ENCODE assay signal across 8 mouse cellular contexts in the genomic region with DNA sequence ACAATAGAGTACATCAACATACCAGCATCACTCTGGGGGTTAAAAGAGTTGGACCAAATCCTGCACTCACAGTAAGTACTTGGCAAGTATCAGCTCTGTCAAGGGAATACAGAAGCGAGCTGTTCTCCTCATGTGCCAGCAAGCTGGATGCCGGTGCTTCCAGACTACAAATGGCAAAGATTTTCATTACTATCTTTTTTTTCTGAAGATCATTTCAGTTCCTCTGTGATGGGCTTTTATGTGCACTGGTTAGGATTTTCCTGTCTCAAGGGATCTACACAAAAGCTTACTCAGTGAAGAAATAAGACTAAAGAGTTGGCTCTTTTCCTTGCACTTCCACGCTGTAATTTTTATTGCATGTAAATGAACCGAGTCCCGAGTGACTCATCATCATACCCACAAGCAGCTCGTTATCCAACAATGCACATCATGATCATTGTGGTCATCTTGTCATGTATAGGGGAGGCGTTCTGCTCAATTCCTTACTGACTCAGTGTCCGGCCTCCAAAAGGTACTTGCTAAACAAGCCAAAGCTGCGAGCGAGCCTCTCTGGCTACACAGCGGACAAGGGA. TPM values are rescaled to one million over a fixed set of nuclear protein-coding genes. Genes with fewer than 3 reads are reported as not detected.
A peak's percentile ranks its signal among the peaks of the same experiment; 100 is the strongest.
DNase-seq lines count a peak whose midpoint lies in the region; ATAC-seq and TF ChIP-seq lines count a peak whose summit lies in the region.
"Had no signal": no experiment of that assay in that cellular context is flagged by ENCODE, and none has a peak within 500 bp of the region (broad histone marks: within the 10 kb centered on the region; RNA-seq: fewer than 3 reads in every experiment).

No protein-coding gene starts in this region.

- ATAC-seq in midbrain, embryonic 13.5 days = peak; percentile 30; the same call in 1 of the 2 replicates
- peak; percentile 87 for ATAC-seq in hindbrain, postnatal 0 days
- ATAC-seq: liver, postnatal 0 days had no signal

- no peaks in the 10 kb centered on the region for H3K36me3 ChIP-seq in midbrain, embryonic 13.5 days
- H3K36me3 ChIP-seq in midbrain, embryonic 10.5 days = no peaks in the 10 kb centered on the region
- no peaks in the 10 kb centered on the region for H3K36me3 ChIP-seq in hindbrain, postnatal 0 days (ENCODE audit: insufficient read depth, low read length)

- no peaks in the 10 kb centered on the region for H3K27me3 ChIP-seq in midbrain, embryonic 13.5 days
- H3K27me3 ChIP-seq in midbrain, embryonic 10.5 days (ENCODE audit: low read depth, poor library complexity, severe bottlenecking) = no peaks in the 10 kb centered on the region
- H3K27me3 ChIP-seq in hindbrain, postnatal 0 days (ENCODE audit: insufficient read depth, low read length) = no peaks in the 10 kb centered on the region

- no peak for TF ChIP-seq CTCF in hindbrain, postnatal 0 days (IDR thresholded peaks at IDR 0.05; ENCODE audit: low read depth)

- H3K4me1 ChIP-seq in midbrain, embryonic 13.5 days (replicated peaks) = peaks cover 10% of the 10 kb centered on the region; the same call in 1 of the 2 replicates
- no peaks in the 10 kb centered on the region for H3K4me1 ChIP-seq in midbrain, embryonic 10.5 days
- H3K4me1 ChIP-seq in hindbrain, postnatal 0 days (ENCODE audit: insufficient read depth, low read length) = 0 out of 2 replicates have a peak, but pooled peaks cover 3% of the 10 kb centered on the region

- H3K9me3 ChIP-seq in midbrain, embryonic 13.5 days = no peaks in the 10 kb centered on the region
- H3K9me3 ChIP-seq in midbrain, embryonic 10.5 days (replicated peaks) = no peaks in the 10 kb centered on the region
- H3K9me3 ChIP-seq in hindbrain, postnatal 0 days (ENCODE audit: low read length) = no peaks in the 10 kb centered on the region

- no peak for DNase-seq in midbrain, embryonic 10.5 days (ENCODE audit: low spot score)
- peak; percentile 37 for DNase-seq in cerebellum, adult 8-10 months
- peak; percentile 78 for DNase-seq in hindbrain, postnatal 0 days (ENCODE audit: low spot score)
- peak; percentile 20 for DNase-seq in right cerebral cortex, postnatal 25 days
- no peak for DNase-seq in gastrocnemius, postnatal 10 days
- no peak for DNase-seq in adrenal gland, adult 18-20 months (ENCODE audit: low spot score in 2 of 2)
- DNase-seq: liver, postnatal 0 days had no signal

- H3K4me3 ChIP-seq in midbrain, embryonic 13.5 days (replicated peaks) = no peak overlapping the region
- H3K4me3 ChIP-seq in midbrain, embryonic 10.5 days = no peak overlapping the region
- H3K4me3 ChIP-seq in hindbrain, postnatal 0 days (ENCODE audit: low read length) = no peak overlapping the region

- H3K27ac ChIP-seq in midbrain, embryonic 13.5 days = no peak overlapping the region; the same call in 1 of the 2 replicates
- no peak overlapping the region for H3K27ac ChIP-seq in midbrain, embryonic 10.5 days (replicated peaks)
- H3K27ac ChIP-seq in hindbrain, postnatal 0 days = peak overlapping the region; percentile 62

- H3K9ac ChIP-seq in midbrain, embryonic 13.5 days (replicated peaks) = no peak overlapping the region
- H3K9ac ChIP-seq in hindbrain, postnatal 0 days (replicated peaks; ENCODE audit: low read length) = no peak overlapping the region
- H3K9ac ChIP-seq: liver, postnatal 0 days had no signal

- WGBS in midbrain, embryonic 13.5 days = 71% methylated on average over 11 of the region's 11 CpGs
- WGBS in midbrain, embryonic 10.5 days = 91% methylated on average over 11 of the region's 11 CpGs
- 27% methylated on average over 11 of the region's 11 CpGs for WGBS in hindbrain, postnatal 0 days

- no peak overlapping the region for H3K4me2 ChIP-seq in midbrain, embryonic 13.5 days (replicated peaks)
- H3K4me2 ChIP-seq in hindbrain, postnatal 0 days (ENCODE audit: low read depth, low read length) = peak overlapping the region; percentile 37

RNA-seq across cellular contexts. Expression of gene Mtrf1l, which starts 44.4 kb away (rescaled TPM):
- 12.0 and 12.2 TPM in 2 replicates for polyA plus RNA-seq in midbrain, embryonic 13.5 days (2015; fragmentation: Nextera tagmentation; extraction: Ambion mirVana)
- polyA plus RNA-seq in midbrain, embryonic 10.5 days (2016; fragmentation: Nextera tagmentation; extraction: Ambion mirVana) = 13.1 and 13.6 TPM in 2 replicates
- total RNA-seq in hindbrain, postnatal 0 days (2014; rRNA removed) = 7.3 and 12.2 TPM in 2 replicates
- 8.2 and 8.3 TPM in 2 replicates for polyA plus RNA-seq in hindbrain, postnatal 0 days (2015; fragmentation: Nextera tagmentation; extraction: Ambion mirVana)
- total RNA-seq in gastrocnemius, postnatal 10 days (2021) = 1 to 10 TPM; 6.9 to 7.2 TPM
- total RNA-seq in adrenal gland, adult 18-20 months (2021) = 10 to 100 TPM; 10.8 to 12.3 TPM

RNA-seq across cellular contexts. Expression of gene Rgs17, which starts 54.1 kb away (rescaled TPM):
- polyA plus RNA-seq in midbrain, embryonic 13.5 days (2015; fragmentation: Nextera tagmentation; extraction: Ambion mirVana) = 12.0 and 13.4 TPM in 2 replicates
- 1.3 and 1.5 TPM in 2 replicates for polyA plus RNA-seq in midbrain, embryonic 10.5 days (2016; fragmentation: Nextera tagmentation; extraction: Ambion mirVana)
- 33.5 and 34.4 TPM in 2 replicates for total RNA-seq in hindbrain, postnatal 0 days (2014; rRNA removed)
- 51.4 and 53.0 TPM in 2 replicates for polyA plus RNA-seq in hindbrain, postnatal 0 days (2015; fragmentation: Nextera tagmentation; extraction: Ambion mirVana)
- total RNA-seq in gastrocnemius, postnatal 10 days (2021) = under 1 TPM; 0.23 to 0.63 TPM
- total RNA-seq in adrenal gland, adult 18-20 months (2021) = 1 to 10 TPM; 1.0 to 1.3 TPM

Comparison
In these comparisons a context has a peak if more than half of its experiments do, and no peak if none do; other contexts are left out.
1. DNase-seq: peak in cerebellum, adult 8-10 months (single experiment), hindbrain, postnatal 0 days (single experiment) and right cerebral cortex, postnatal 25 days (single experiment); none in midbrain, embryonic 10.5 days (single experiment), gastrocnemius, postnatal 10 days (single experiment) and adrenal gland, adult 18-20 months (0 of 2).
2. RNA of gene Rgs17, which starts 54.1 kb away (total RNA-seq): 33.5 to 34.4 TPM in hindbrain, postnatal 0 days; 1.0 to 1.3 TPM in adrenal gland, adult 18-20 months and 0.23 to 0.63 TPM in gastrocnemius, postnatal 10 days; every median in the first group is over 10 times any median in the second.